Mouse (Mus musculus) gastrocnemius, postnatal 4 days (tissue): ENCODE results near the gene Dnal1. TPM values are rescaled to one million over a fixed set of nuclear protein-coding genes. Genes with fewer than 3 reads are reported as not detected.
"Not testable (repeated sequence)": the region's sequence is repeated elsewhere in the genome, so short reads cannot be mapped to it uniquely, and the experiment has no call there.

ENCODE experiments used
- DNase-seq, 2 experiments: peaks; one replicate each; pipeline ENCODE4 v3.0.0; 2021 to 2022; ENCODE audit warnings: low spot score in 2 of 2, mixed read lengths in 2 of 2
- long read RNA-seq, 2 experiments: library from polyadenylated mRNA; stranded (forward); transcript quantifications; one replicate each; pipeline ENCODE4 v2.0.0; 2021
- total RNA-seq, 2 experiments: library from RNA; stranded (reverse); gene quantifications; 2 replicates each; pipeline ENCODE4 v1.2.3; 2021

Gene Dnal1
- 10 to 100 TPM; 10.2 to 14.8 TPM for total RNA-seq
- long read RNA-seq, experiment 1, partial matches to known transcripts, result 0 of 1 reads
- long read RNA-seq, experiment 1, other reads (novel, unspliced or antisense), result 1 of 1 reads
- long read RNA-seq, experiment 2, partial matches to known transcripts, result 0 of 2 reads
- long read RNA-seq, experiment 2, other reads (novel, unspliced or antisense), result 2 of 2 reads

GRCm38 (mm10) chr12:84114153-84114994 lies at the start of gene Dnal1:
TSS of gene Dnal1 (plus strand) at chr12:84114366.
- DNase-seq, result peak; percentile 82 to 90

GRCm38 (mm10) chr12:84064621-84065020 lies 49.5 kb upstream of the Dnal1 start:
- DNase-seq, result no peak

GRCm38 (mm10) chr12:84067752-84068151 lies 46.4 kb upstream of the Dnal1 start:
- no peak for DNase-seq

GRCm38 (mm10) chr12:84068296-84068695 lies 45.9 kb upstream of the Dnal1 start:
- no peak for DNase-seq

- DNase-seq, result no peak
Observed at GRCm38 (mm10) chr12:84068986-84069385, 45.2 kb upstream of the Dnal1 start, which contains the start of gene Acot5. TSS of gene Acot5 (plus strand) at chr12:84069325.

GRCm38 (mm10) chr12:84069582-84069981 lies 44.6 kb upstream of the Dnal1 start:
- peak in 1 of 2 experiments; percentile 30 for DNase-seq

GRCm38 (mm10) chr12:84071696-84072095 lies 42.5 kb upstream of the Dnal1 start:
- no peak for DNase-seq

- DNase-seq, result no peak
Observed at GRCm38 (mm10) chr12:84077371-84077990, 36.7 kb upstream of the Dnal1 start.

GRCm38 (mm10) chr12:84083842-84084241 lies 30.3 kb upstream of the Dnal1 start:
- no peak for DNase-seq

- DNase-seq, result no peak
Observed at GRCm38 (mm10) chr12:84084581-84084980, 29.6 kb upstream of the Dnal1 start.

- not testable (repeated sequence) for DNase-seq
Observed at GRCm38 (mm10) chr12:84094666-84095065, 19.5 kb upstream of the Dnal1 start.

GRCm38 (mm10) chr12:84099605-84100004 lies 14.6 kb upstream of the Dnal1 start:
- DNase-seq, result no peak

- DNase-seq, result no peak
Observed at GRCm38 (mm10) chr12:84100071-84100470, 14.1 kb upstream of the Dnal1 start.

GRCm38 (mm10) chr12:84100604-84101492 lies 13.3 kb upstream of the Dnal1 start, which contains the start of gene Acot6:
TSS of gene Acot6 (plus strand) at chr12:84100654.
- DNase-seq, result peak in 1 of 2 experiments; percentile 51

GRCm38 (mm10) chr12:84101493-84101845 lies 12.7 kb upstream of the Dnal1 start:
- no peak for DNase-seq

- no peak for DNase-seq
Observed at GRCm38 (mm10) chr12:84107012-84107411, 7.2 kb upstream of the Dnal1 start.

- no peak for DNase-seq
Observed at GRCm38 (mm10) chr12:84107692-84108091, 6.5 kb upstream of the Dnal1 start.

GRCm38 (mm10) chr12:84109924-84110323 lies 4.2 kb upstream of the Dnal1 start:
- no peak for DNase-seq

- DNase-seq, result no peak
Observed at GRCm38 (mm10) chr12:84110814-84111213, 3.4 kb upstream of the Dnal1 start.

- DNase-seq, result no peak
Observed at GRCm38 (mm10) chr12:84113676-84114075, 490 bp upstream of the Dnal1 start.

GRCm38 (mm10) chr12:84119584-84119983 lies 5.4 kb downstream of the Dnal1 start:
- DNase-seq, result no peak
